Mouse (Mus musculus) small intestine, adult 10 weeks (tissue): ENCODE results near the gene Meaf6. TPM values are rescaled to one million over a fixed set of nuclear protein-coding genes. Genes with fewer than 3 reads are reported as not detected.

Experiments
- polyA plus RNA-seq: library from polyadenylated mRNA; stranded (reverse); fragments of 350-450 nt; fragmentation: Illumina TruSeq; extraction: RNeasy Lipid Tissue Mini Kit (QIAGEN cat#74804); gene quantifications from one replicate; pipeline ENCODE4 v1.2.3, GENCODE M21; 2014; ENCODE audit warnings: low replicate concordance

Gene Meaf6
- polyA plus RNA-seq = 19.3 TPM

DNA sequence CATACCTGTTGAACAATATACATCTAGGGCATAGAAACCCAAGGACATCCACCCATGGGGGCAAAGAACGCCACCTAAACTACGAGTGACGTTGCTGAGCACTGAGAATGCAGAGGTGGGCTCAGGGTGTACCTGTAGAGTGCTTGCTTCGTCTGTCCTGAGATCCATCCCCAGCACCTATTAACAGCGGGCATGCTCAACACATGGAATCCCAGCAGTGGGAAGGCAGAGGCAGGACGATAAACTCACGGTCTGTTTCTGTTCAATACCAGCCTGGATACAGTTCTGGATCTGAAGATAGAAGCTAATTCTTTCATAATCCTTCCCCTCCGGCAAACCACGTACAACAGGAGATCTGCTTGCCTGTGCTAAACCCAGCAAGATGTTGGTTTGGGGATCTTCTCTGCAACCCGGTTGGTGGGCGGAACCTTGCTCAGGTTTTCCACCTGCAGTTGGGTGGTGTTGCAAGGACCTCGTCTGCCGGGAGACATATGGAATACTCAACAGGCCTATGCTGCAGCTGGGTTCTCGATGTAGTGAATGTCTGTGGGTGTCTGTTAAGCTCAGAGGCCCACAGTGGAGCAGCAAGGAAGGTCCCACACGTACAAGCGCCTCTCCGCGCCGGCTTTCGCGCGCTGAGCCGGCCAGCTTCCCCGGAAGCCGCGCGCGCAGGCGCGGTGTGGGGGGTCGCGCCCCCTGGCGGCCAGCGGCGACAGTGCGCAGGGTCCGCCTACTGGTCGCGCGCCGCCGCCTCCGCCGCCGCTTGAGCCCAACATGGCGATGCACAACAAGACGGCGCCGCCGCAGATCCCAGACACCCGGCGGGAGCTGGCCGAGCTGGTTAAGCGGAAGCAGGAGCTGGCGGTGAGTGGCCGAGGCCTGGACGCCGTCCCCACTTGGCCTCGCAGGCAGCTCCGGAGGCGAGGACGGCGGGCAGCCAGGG lies at the start of gene Meaf6:
Gene Meaf6 (plus strand): TSS at position 732 of the 943 bp plus-strand sequence.

DNA sequence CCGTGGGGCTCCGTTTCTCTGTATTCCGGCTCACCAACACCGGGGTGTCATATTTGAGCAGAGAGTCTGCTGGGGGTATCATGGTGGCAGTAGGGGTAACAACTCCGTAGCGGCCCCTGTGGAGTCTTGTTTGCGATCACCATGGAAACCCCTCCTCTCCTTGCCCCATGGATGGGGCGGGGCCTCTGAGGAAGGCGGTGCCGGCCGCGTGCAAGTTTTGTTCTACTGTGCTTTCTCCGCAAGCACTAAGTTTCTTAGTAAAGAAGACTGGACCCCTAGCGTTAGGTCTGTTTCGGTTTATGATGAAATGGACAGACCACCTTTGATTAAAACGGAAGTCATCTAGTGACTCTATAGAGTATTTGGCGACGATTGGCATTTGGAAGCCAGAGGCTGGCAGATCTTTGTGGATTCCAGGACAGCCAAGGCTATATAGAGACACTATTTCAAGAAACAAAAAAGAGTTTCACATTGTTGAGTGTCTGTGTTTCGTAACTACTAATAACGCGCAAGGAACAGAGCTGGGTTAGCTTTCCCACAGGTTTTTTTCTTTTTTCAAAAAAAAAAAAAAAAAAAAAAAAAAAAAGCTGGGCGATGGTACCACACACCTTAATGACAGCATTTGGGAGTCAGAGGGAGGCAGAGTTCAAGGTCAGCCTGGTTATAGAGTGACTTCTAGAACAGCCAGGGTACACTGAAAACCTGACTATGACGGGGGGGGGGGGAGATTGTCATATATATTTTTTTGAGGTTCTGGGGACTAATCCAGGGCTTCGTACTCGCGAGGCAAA lies 19.2 kb upstream of the Meaf6 start, which contains the start of gene Dnali1:
Gene Dnali1 (minus strand): TSS at position 187 of the 791 bp plus-strand sequence.

DNA sequence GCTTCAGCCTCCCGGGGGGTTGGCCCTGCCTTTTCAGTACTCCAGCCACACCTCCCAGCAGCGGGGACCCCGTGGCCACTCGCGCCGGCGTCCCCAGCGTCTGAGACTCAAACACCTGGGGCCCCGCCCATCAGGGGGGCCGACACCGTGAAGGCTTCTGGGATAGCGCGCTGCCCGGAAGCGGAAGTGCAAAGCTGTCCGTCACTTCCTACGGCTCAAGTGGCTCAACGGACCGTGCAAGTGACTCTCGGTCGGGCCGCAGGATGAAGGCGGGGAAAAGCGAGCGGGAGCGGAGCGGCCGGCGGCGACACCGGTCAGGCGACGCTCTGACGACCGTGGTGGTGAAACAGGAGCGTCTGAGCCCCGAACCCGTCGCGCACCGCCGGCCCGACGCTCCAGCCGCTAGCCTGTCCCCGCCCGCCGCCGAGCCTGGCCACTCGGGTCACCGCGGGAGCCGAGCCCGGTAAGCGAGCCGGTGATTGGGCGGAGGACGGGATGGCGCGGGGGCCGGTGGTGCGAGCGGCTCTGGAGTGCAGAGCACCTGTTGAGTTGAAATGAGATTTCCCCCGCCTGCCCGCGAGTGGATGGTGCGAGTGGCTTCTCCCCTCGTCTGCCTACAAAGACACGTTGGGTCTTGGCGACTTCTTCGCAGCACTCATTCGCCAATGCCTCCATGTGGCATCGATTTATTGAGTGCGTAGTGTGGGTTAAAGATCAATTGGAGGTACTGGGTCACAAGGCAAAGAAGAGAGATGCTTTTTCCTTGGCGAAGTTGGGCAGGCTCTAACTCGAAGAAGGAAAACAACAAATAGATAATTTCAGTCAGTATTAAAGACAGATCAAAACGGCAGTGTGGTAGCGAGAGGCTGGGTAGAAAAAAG lies 18.2 kb upstream of the Meaf6 start, which contains the start of gene Snip1:
Gene Snip1 (plus strand): TSS at position 183 of the 881 bp plus-strand sequence.

DNA sequence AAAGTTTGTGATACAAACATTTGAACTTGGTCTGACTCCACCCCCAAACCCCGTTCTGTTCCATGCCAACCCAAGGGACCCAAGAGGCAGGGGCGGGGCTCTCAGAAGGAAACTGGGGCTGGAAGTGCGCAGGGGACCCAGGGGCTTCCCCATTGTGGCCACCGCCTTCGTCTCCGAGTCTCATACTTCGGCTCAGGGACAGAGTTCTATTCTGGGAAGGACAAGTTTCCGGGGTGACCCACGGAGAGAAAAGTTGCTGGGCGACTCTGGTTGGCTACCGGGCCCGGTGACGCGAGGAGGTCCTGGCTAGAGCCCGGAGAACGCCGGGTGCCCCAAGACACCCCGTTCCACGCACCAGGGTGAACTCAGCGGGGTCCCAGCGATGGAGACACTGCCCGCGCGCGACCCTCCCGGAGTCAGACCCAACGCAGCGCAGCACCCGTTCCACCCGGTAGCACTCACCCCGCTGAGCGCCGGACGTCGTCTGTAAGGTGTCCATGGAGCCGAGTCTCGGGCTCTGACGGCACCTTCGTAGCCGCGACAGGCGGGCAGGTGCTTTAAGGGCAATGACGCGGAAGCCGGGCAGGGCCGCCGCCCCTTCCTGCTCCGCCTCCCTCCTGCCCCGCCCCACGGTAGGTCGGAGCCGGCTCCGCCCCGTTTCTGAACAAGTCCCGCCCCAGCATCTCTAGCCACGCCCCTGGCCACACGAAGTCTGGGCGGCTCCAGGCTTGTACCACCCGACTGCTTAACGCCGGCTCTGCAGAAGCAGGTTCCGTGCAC lies 42.6 kb downstream of the Meaf6 start, which contains the start of gene Zc3h12a:
Gene Zc3h12a (minus strand): TSS at position 536 of the 780 bp plus-strand sequence.

Other genes with a start within 250 kb of the Meaf6 start
- gene Yrdc, start 234.5 kb upstream of the Meaf6 start, polyA plus RNA-seq = 18.4 TPM
- 0.71 TPM for gene 1110065P20Rik, start 233.9 kb upstream of the Meaf6 start, polyA plus RNA-seq
- not detected for gene Maneal, start 223.0 kb upstream of the Meaf6 start, polyA plus RNA-seq
- not detected for gene Epha10, start 204.2 kb upstream of the Meaf6 start, polyA plus RNA-seq
- gene 9930104L06Rik, start 148.1 kb upstream of the Meaf6 start, polyA plus RNA-seq = 5.0 TPM
- gene Cdca8, start 145.8 kb upstream of the Meaf6 start, polyA plus RNA-seq = 37.2 TPM
- not detected for gene Rspo1, start 98.7 kb upstream of the Meaf6 start, polyA plus RNA-seq
- 42.5 TPM for gene Gnl2, start 68.5 kb upstream of the Meaf6 start, polyA plus RNA-seq
- gene Dnali1, start 19.4 kb upstream of the Meaf6 start, polyA plus RNA-seq = not detected
- gene Snip1, start 18.5 kb upstream of the Meaf6 start, polyA plus RNA-seq = 12.2 TPM
- gene Zc3h12a, start 42.7 kb downstream of the Meaf6 start, polyA plus RNA-seq = 0.15 TPM